In the genomic region with DNA sequence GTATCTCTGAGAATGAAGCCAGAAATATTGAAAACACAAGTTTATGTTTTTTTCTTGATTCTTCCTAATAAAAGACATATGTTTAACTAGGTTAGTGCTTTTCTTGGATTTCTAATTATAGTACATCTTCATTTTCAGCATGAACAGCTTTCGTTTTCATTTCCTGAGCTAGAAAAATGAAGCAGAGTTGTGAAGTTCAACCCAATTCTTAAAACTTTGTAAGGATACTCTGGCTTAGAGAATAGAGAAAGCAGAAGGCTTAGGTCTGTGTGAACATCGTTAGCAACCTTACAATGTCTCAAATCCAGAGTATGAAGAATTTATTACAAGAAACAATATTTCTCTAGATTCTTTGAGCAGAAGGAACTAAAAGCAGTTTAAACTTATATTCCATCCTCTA, we compare ENCODE assay signal across 21 mouse cellular contexts.
DNase-seq lines count a peak whose midpoint lies in the region; ATAC-seq and TF ChIP-seq lines count a peak whose summit lies in the region.
"Had no signal": no experiment of that assay in that cellular context is flagged by ENCODE, and none has a peak within 500 bp of the region (broad histone marks: within the 10 kb centered on the region; RNA-seq: fewer than 3 reads in every experiment).

No protein-coding gene starts in this region.

- no peak for DNase-seq in frontal cortex, postnatal 14 days (ENCODE audit: low spot score in 2 of 2)
- DNase-seq in left cerebral cortex, adult 2 months (ENCODE audit: extremely low spot score in 1 of 2, low spot score in 2 of 2): no peak
- DNase-seq in left cerebral cortex, postnatal 4 days: no peak
- peak; percentile 24 for DNase-seq in brain, adult 2 months (ENCODE audit: low read depth, low spot score)
- peak; percentile 23 for DNase-seq in telencephalon, adult 2 months (ENCODE audit: low read depth, low spot score)
- DNase-seq in testis, postnatal 14 days (ENCODE audit: low spot score): no peak
- no peak for DNase-seq in spleen, postnatal 4 days (ENCODE audit: low spot score in 2 of 2)
- DNase-seq: adrenal gland, adult 2 months; adrenal gland, adult 8-10 months; adrenal gland, postnatal 10 days; adrenal gland, postnatal 14 days; adrenal gland, postnatal 25 days; adrenal gland, postnatal 36 days; B cell, adult 2 months; cerebellum, adult 11 months; cerebellum, adult 11-12 months; cerebellum, adult 18-20 months had no signal

- intact Hi-C loops in left cerebral cortex, adult 2 months (cut with DNase I): loop anchor here (2.0 kb wide), 1 partner anchor 26 kb away; no protein-coding TSS in a partner anchor
- intact Hi-C loops in left cerebral cortex, postnatal 4 days (cut with DNase I): no loop called here

- H3K4me3 ChIP-seq in left cerebral cortex, adult 2 months: no peak overlapping the region

- H3K27ac ChIP-seq in left cerebral cortex, adult 2 months: peak overlapping the region; percentile 55; the same call in 1 of the 2 replicates

- peak; percentile 94 for ATAC-seq in frontal cortex, adult (ENCODE audit: low TSS enrichment)
- ATAC-seq: activated CD4-positive, CD25-positive, alpha-beta regulatory T cell, adult 4 months; CD4-positive, CD25-positive, alpha-beta regulatory T cell, adult 4 months; Patski had no signal

- no peak for TF ChIP-seq CTCF in left cerebral cortex, adult 2 months (IDR thresholded peaks at IDR 0.05)

Comparison
In these comparisons a context has a peak if more than half of its experiments do, and no peak if none do; other contexts are left out.
1. DNase-seq: peak in brain, adult 2 months (single experiment) and telencephalon, adult 2 months (single experiment); none in frontal cortex, postnatal 14 days (0 of 2), left cerebral cortex, adult 2 months (0 of 2), left cerebral cortex, postnatal 4 days (single experiment), testis, postnatal 14 days (single experiment) and spleen, postnatal 4 days (0 of 2).